Mouse (Mus musculus) limb, embryonic 14.5 days (tissue): ENCODE results near the gene Ccdc122. TPM values are rescaled to one million over a fixed set of nuclear protein-coding genes. Genes with fewer than 3 reads are reported as not detected.
"Not testable (repeated sequence)": the region's sequence is repeated elsewhere in the genome, so short reads cannot be mapped to it uniquely, and the experiment has no call there.

Experiments used
- ATAC-seq: fragments of 200-750 bp; cut with Nextera tagmentation; 2 replicates; pipeline ENCODE4 v1.8.0; 2017; ENCODE audit warnings: low read depth, moderate number of reproducible peaks, moderate TSS enrichment; ENCODE audit not compliant: low FRiP score
- DNase-seq: peaks from one replicate; pipeline ENCODE4 v3.0.0-alpha.2; 2015; ENCODE audit warnings: low spot score
- H3K27ac ChIP-seq: fragments of 300-500 bp; sonication (generic); replicated peaks from 2 replicates; pipeline ENCODE4 v1.5.1; 2014; ENCODE audit warnings: low read depth, mild to moderate bottlenecking, low read length, moderate library complexity, mixed read lengths
- H3K27me3 ChIP-seq: fragments of 300-500 bp; sonication (generic); 2 replicates; pipeline ENCODE4 v1.6.1; 2014; ENCODE audit warnings: low read length, mixed read lengths; ENCODE audit not compliant: control insufficient read depth, insufficient read depth
- H3K36me3 ChIP-seq: fragments of 300-500 bp; sonication (generic); 2 replicates; pipeline ENCODE4 v1.6.1; 2014; ENCODE audit warnings: mild to moderate bottlenecking, low read length, moderate library complexity, mixed read lengths; ENCODE audit not compliant: control insufficient read depth, insufficient read depth
- H3K4me1 ChIP-seq: fragments of 300-500 bp; sonication (generic); 2 replicates; pipeline ENCODE4 v1.6.1; 2014; ENCODE audit warnings: antibody characterized with exemption, low read length, mixed read lengths; ENCODE audit not compliant: control insufficient read depth, insufficient read depth
- H3K4me2 ChIP-seq: fragments of 300-500 bp; sonication (generic); replicated peaks from 2 replicates; pipeline ENCODE4 v1.6.1; 2014; ENCODE audit warnings: low read depth, mild to moderate bottlenecking, low read length, moderate library complexity; ENCODE audit not compliant: severe bottlenecking
- H3K4me3 ChIP-seq: fragments of 300-500 bp; sonication (generic); replicated peaks from 2 replicates; pipeline ENCODE4 v1.5.1; 2014; ENCODE audit warnings: low read length
- H3K9ac ChIP-seq: fragments of 300-500 bp; sonication (generic); 2 replicates; pipeline ENCODE4 v1.6.1; 2014; ENCODE audit warnings: mild to moderate bottlenecking, low read depth, low read length, moderate library complexity; ENCODE audit not compliant: severe bottlenecking
- H3K9me3 ChIP-seq: fragments of 300-500 bp; sonication (generic); 2 replicates; pipeline ENCODE4 v1.6.1; 2016; ENCODE audit warnings: low read length; ENCODE audit not compliant: control insufficient read depth
- POLR2A ChIP-seq: fragments of 200-500 bp; IDR thresholded peaks from 2 replicates; pipeline ENCODE4 v1.8.0; 2012; ENCODE audit warnings: inconsistent platforms, mild to moderate bottlenecking, moderate library complexity, borderline replicate concordance; ENCODE audit not compliant: insufficient read depth, insufficient read length; ENCODE audit errors: extremely low read depth
- WGBS: fragments of 180-500 bp; shearing (Covaris S2); extraction: QIAGEN DNeasy Blood & Tissue Kit; methylation state at CpG from one replicate; pipeline ENCODE4 v1.1.7; 2014; 5-methylcytosine and 5-hydroxymethylcytosine counted together
- polyA plus RNA-seq, 2 experiments: library from polyadenylated mRNA; depleted of rRNA in 1 of 2; stranded (reverse) in 1 of 2; unstranded in 1 of 2; fragments of >200 nt; fragmentation: Nextera tagmentation in 1 of 2; extraction: Ambion mirVana in 1 of 2; gene quantifications; 2 replicates each; pipeline versions ENCODE4 v1.2.1 to v1.2.3; 2012 to 2014

The Ccdc122 gene
- polyA plus RNA-seq, 2 experiments, result 2.9 to 5.2 TPM

DNA sequence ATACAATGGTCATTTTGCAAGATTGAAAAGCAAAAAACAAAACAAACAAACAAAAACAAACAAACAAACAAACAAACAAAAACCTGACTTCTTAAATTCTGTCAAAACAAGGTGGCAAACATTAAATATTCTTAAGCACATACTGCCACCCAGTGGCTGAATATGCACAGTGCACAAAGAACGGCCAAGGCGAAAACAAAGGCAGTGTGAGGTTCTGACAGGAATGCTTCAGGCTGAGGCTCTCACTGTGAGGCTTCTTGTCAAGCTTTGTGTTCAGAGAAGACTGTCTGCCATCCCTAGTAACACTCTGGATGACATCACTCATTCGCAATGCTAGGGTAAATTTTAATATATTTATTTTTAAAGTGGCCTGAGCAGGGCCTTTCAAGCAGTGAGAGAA is 24.8 kb upstream of the Ccdc122 start:
- Histone ChIP-seq H3K4me3 (no peak overlapping the region), H3K36me3 (no peaks in the 10 kb centered on the region)
- no peak for TF ChIP-seq POLR2A

GRCm38 (mm10) chr14:77016783-77017182 is 19.8 kb upstream of the Ccdc122 start:
- ATAC-seq, H3K27me3 ChIP-seq, H3K4me1 ChIP-seq, H3K4me2 ChIP-seq, H3K9ac ChIP-seq, H3K27ac ChIP-seq, DNase-seq, H3K9me3 ChIP-seq, H3K36me3 ChIP-seq, H3K4me3 ChIP-seq: not testable (repeated sequence)
- WGBS, result 43% methylated on average over 12 of the region's 12 CpGs

More for the DNA sequence above, 24.8 kb upstream of the Ccdc122 start:
- no peaks in the 10 kb centered on the region for H3K9me3 ChIP-seq
- DNase-seq (peak; percentile 75), ATAC-seq (no peak)
- no peak overlapping the region for H3K4me2 ChIP-seq
- no peak overlapping the region for H3K9ac ChIP-seq
- no peaks in the 10 kb centered on the region for H3K27me3 ChIP-seq
- no peaks in the 10 kb centered on the region for H3K4me1 ChIP-seq
- H3K27ac ChIP-seq, result no peak overlapping the region
- WGBS, result 7% methylated on average over 3 of the region's 3 CpGs

DNA sequence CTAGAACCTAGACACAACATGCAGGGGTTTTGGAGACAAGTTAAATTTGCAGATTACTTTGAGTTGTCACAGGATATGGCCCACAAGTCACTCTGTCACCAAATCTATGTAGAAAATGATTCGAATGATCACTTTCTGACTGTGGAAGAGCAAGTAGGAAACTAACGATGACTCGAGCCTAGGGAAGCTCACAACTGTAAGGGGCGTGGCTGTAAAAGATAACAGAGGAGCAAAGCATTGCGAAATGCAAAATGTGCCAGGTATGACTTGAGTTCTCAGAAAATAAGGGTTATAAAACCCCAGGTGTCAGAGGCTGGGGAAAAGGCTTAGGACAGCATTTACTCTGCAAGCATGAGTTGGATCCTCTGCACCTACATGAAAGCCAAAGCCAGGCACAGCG is 19.4 kb upstream of the Ccdc122 start:
- H3K9ac ChIP-seq, result no peak overlapping the region
- no peak for ATAC-seq
- no peaks in the 10 kb centered on the region for H3K4me1 ChIP-seq
- WGBS, result 75% methylated on average over 6 of the region's 6 CpGs
- H3K27ac ChIP-seq, result no peak overlapping the region
- no peak overlapping the region for H3K4me3 ChIP-seq
- H3K9me3 ChIP-seq, result no peaks in the 10 kb centered on the region
- TF ChIP-seq POLR2A, result no peak
- H3K36me3 ChIP-seq, result no peaks in the 10 kb centered on the region
- no peak for DNase-seq
- H3K4me2 ChIP-seq, result no peak overlapping the region
- H3K27me3 ChIP-seq, result no peaks in the 10 kb centered on the region

DNA sequence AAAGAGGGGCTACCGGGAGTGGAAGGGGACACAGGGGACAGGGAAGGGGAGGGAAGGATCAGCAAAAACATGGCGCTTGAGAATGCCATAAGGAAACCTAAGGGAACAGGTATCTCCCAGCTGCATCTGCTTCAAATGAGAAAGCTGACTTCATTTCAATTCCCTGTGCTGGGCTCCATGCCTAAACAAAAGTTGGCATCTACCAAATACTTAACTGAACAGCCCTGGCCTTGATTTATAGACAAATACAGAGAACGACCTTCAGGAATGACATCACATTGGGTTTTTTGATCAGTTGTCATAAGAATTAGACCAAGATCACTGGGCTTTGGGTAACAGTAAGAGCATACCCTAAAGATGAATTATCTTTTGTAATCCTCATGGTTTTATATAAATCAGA is 12.1 kb upstream of the Ccdc122 start:
- Histone ChIP-seq H3K4me2 (no peak overlapping the region), H3K4me1 (no peaks in the 10 kb centered on the region), H3K27ac (no peak overlapping the region), H3K9ac (no peak overlapping the region), H3K27me3 (no peaks in the 10 kb centered on the region), H3K36me3 (no peaks in the 10 kb centered on the region), H3K9me3 (no peaks in the 10 kb centered on the region), H3K4me3 (no peak overlapping the region)
- no peak for TF ChIP-seq POLR2A
- DNase-seq (no peak), ATAC-seq (no peak)
- 85% methylated on average over 3 of the region's 3 CpGs for WGBS

DNA sequence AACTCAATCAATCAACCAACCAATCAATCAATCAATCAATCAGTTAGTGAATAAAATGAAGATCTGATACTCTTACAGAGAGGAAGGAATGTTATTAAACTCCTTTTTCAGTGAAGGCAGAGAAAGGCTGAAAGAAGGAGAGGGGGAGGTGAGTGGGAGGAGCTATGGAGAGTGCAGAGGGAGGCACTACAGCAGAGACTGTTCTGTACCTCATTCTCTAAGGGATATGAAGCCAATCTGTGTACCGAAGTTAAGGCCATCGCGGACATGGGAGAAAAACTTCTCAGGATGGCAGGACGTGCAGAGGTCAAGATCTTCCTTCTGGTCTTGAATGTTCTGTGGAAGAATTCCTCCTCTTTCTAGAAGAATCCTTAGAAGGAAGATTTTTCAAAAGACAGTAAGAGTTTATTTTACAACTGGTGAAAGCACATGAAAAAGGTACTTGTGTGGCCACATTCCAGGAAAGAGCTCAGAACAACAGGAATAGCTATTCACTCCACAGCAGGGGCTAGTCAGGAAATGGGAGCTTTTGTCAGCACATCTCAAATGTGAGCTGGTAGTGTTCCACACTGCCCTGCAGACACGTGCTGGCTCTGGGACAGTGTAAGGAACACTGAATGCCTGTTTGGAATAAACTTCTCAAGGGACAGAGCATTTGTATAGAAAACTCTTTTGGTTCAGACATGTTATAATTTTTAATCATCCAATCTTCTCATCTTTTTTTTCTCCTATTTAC is 7.1 kb upstream of the Ccdc122 start:
- no peaks in the 10 kb centered on the region for H3K36me3 ChIP-seq
- ATAC-seq (no peak), DNase-seq (no peak)
- no peak overlapping the region for H3K27ac ChIP-seq
- H3K4me1 ChIP-seq, result no peaks in the 10 kb centered on the region
- WGBS, result 65% methylated on average over 5 of the region's 5 CpGs
- H3K9me3 ChIP-seq, result no peaks in the 10 kb centered on the region
- no peak overlapping the region for H3K9ac ChIP-seq
- H3K4me3 ChIP-seq, result no peak overlapping the region
- TF ChIP-seq POLR2A, result no peak
- H3K27me3 ChIP-seq, result no peaks in the 10 kb centered on the region
- no peak overlapping the region for H3K4me2 ChIP-seq
